Mouse (Mus musculus): ENCODE measurements around the gene Kdm5a. TPM values are rescaled to one million over a fixed set of nuclear protein-coding genes. Genes with fewer than 3 reads are reported as not detected.

Kdm5a gene
- polyA plus RNA-seq, 1 experiment from 2014 or later, result 51.6 TPM

Other genes starting within 250 kb of the Kdm5a start
- gene D330020A13Rik, start 69.8 kb upstream of the Kdm5a start, polyA plus RNA-seq (2016; fragmentation: Nextera tagmentation; extraction: Ambion mirVana), result not detected in 2 replicates
- gene B4galnt3, start 69.6 kb upstream of the Kdm5a start, polyA plus RNA-seq (2016; fragmentation: Nextera tagmentation; extraction: Ambion mirVana), result 0.25 and 0.36 TPM in 2 replicates
- 28.6 and 29.4 TPM in 2 replicates for gene Ccdc77, start 250 bp downstream of the Kdm5a start, polyA plus RNA-seq (2016; fragmentation: Nextera tagmentation; extraction: Ambion mirVana)
- 4.1 and 4.4 TPM in 2 replicates for gene Il17ra, start 99.1 kb downstream of the Kdm5a start, polyA plus RNA-seq (2016; fragmentation: Nextera tagmentation; extraction: Ambion mirVana)
- 0.27 and 0.47 TPM in 2 replicates for gene Tmem121b, start 129.7 kb downstream of the Kdm5a start, polyA plus RNA-seq (2016; fragmentation: Nextera tagmentation; extraction: Ambion mirVana)
- 20.2 and 23.6 TPM in 2 replicates for gene Hdhd5, start 167.2 kb downstream of the Kdm5a start, polyA plus RNA-seq (2016; fragmentation: Nextera tagmentation; extraction: Ambion mirVana)